Mouse (Mus musculus) embryonic facial prominence, embryonic 12.5 days (tissue): Measurements from ENCODE around the gene Nmnat2. TPM values are rescaled to one million over a fixed set of nuclear protein-coding genes. Genes with fewer than 3 reads are reported as not detected.

Source experiments
- ATAC-seq: fragments of 200-750 bp; cut with Nextera tagmentation; 2 replicates; pipeline ENCODE4 v1.8.0; 2017; ENCODE audit not compliant: insufficient number of reproducible peaks, insufficient read depth, low FRiP score, low TSS enrichment
- H3K27ac ChIP-seq: fragments of 300-500 bp; sonication (generic); 2 replicates; pipeline ENCODE4 v1.5.1; 2016; ENCODE audit warnings: mild to moderate bottlenecking
- H3K27me3 ChIP-seq: fragments of 300-500 bp; sonication (generic); 2 replicates; pipeline ENCODE4 v1.6.1; 2016; ENCODE audit warnings: mild to moderate bottlenecking, moderate library complexity
- H3K36me3 ChIP-seq: fragments of 300-500 bp; sonication (generic); 2 replicates; pipeline ENCODE4 v1.6.1; 2016; ENCODE audit warnings: mild to moderate bottlenecking
- H3K4me1 ChIP-seq: fragments of 300-500 bp; sonication (generic); 2 replicates; pipeline ENCODE4 v1.6.1; 2016
- H3K4me2 ChIP-seq: fragments of 300-500 bp; sonication (generic); replicated peaks from 2 replicates; pipeline ENCODE4 v1.6.1; 2016; ENCODE audit warnings: mild to moderate bottlenecking, moderate library complexity
- H3K4me3 ChIP-seq: fragments of 300-500 bp; sonication (generic); 2 replicates; pipeline ENCODE4 v1.5.1; 2016; ENCODE audit warnings: mild to moderate bottlenecking
- H3K9ac ChIP-seq: fragments of 300-500 bp; sonication (generic); 2 replicates; pipeline ENCODE4 v1.6.1; 2016; ENCODE audit warnings: mild to moderate bottlenecking, moderate library complexity
- H3K9me3 ChIP-seq: fragments of 300-500 bp; sonication (generic); 2 replicates; pipeline ENCODE4 v1.6.1; 2016; ENCODE audit warnings: mild to moderate bottlenecking, moderate library complexity
- WGBS: fragments of 180-500 bp; shearing (Covaris S2); methylation state at CpG from one replicate; pipeline ENCODE4 v1.1.7; 2016; 5-methylcytosine and 5-hydroxymethylcytosine counted together
- polyA plus RNA-seq: library from polyadenylated mRNA; unstranded; fragments of >200 nt; fragmentation: Nextera tagmentation; extraction: Ambion mirVana; gene quantifications from 2 replicates; pipeline ENCODE4 v1.2.1, GENCODE M21; 2016

Gene Nmnat2
- polyA plus RNA-seq, result 4.3 and 5.4 TPM in 2 replicates

DNA sequence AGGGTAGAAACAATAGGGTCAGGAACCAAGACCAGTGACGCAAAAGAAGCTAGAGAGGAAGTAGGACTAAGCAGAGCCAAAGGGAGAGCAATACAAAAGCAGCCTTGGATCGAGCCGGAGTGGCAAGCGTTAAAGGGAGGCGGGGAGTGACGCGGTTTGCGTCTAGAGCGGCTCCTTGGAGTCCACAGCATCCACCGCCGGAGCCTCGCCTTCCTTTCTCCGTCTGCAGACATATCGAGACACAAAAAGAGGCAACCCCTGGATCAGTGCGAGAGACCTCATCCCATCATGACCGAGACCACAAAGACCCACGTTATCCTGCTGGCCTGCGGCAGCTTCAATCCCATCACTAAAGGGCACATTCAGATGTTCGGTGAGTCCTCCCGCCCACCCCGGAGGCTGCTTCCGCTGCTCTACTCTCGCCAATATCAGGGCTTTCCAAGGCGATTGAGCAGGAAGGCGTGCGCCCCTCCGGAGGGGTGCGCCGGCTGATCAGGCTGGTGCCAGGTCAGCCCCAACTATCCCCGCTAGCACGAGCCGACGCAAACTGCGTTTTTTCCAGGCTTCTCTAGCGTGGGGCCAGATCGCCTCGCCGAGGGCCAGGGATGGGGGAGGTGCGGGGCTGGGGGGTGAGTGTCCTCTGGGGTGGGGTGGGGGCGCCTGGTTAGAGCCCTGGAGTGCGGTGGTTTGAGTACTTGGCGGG lies at the start of gene Nmnat2:
Gene Nmnat2 (plus strand): TSS at position 173 of the 703 bp plus-strand sequence.
- Histone ChIP-seq H3K36me3 (no peaks in the 10 kb centered on the region), H3K27me3 (peaks cover 46% of the 10 kb centered on the region), H3K9me3 (no peaks in the 10 kb centered on the region), H3K27ac (no peak within 1 kb of the TSS), H3K4me1 (peaks cover 17% of the 10 kb centered on the region), H3K4me3 (peak within 1 kb of the TSS; percentile 43), H3K9ac (0 out of 2 replicates have a peak within 1 kb of the TSS, but pooled peaks have one; percentile 17), H3K4me2 (peak within 1 kb of the TSS; percentile 74)
- ATAC-seq, result peak; percentile 60; the same call in 1 of the 2 replicates
- under 1% methylated on average over 42 of the region's 42 CpGs for WGBS

- Histone ChIP-seq H3K9ac (no peak overlapping the region), H3K4me3 (no peak overlapping the region)
- 79% methylated on average over 6 of the region's 6 CpGs for whole genome bisulfite sequencing
Observed at GRCm38 (mm10) chr1:152913483-152914460, 41.0 kb upstream of the Nmnat2 start.

DNA sequence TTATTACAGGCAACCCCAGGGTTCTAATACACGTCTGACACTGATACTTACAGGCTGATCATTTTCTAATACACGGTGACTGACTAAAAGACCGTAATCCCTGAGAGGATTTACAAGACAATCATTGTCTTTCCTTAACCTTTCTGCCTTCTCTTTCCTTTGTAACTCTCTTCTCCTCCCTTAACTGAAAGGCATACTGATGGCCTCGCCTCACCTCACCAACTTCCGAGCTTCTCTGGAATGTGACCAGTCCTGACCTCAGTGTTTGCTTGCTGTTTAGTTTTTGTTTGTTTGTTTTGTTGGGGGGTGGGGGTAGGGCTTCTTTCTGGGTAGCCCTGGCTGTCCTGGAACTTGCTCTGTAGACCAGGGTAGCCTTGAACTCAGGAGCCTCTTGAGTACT lies 39.0 kb upstream of the Nmnat2 start:
- no peak overlapping the region for H3K27ac ChIP-seq
- no peaks in the 10 kb centered on the region for H3K4me1 ChIP-seq
- H3K36me3 ChIP-seq, result no peaks in the 10 kb centered on the region
- no peak overlapping the region for H3K9ac ChIP-seq
- no peaks in the 10 kb centered on the region for H3K27me3 ChIP-seq
- no peak for ATAC-seq
- no peaks in the 10 kb centered on the region for H3K9me3 ChIP-seq
- no peak overlapping the region for H3K4me2 ChIP-seq
- H3K4me3 ChIP-seq, result no peak overlapping the region
- 18% methylated on average over 5 of the region's 5 CpGs for WGBS

More at GRCm38 (mm10) chr1:152913483-152914460, 41.0 kb upstream of the Nmnat2 start:
- no peaks in the 10 kb centered on the region for H3K27me3 ChIP-seq
- no peaks in the 10 kb centered on the region for H3K9me3 ChIP-seq
- ATAC-seq, result no peak
- H3K4me2 ChIP-seq, result no peak overlapping the region
- no peak overlapping the region for H3K27ac ChIP-seq
- no peaks in the 10 kb centered on the region for H3K4me1 ChIP-seq
- H3K36me3 ChIP-seq, result no peaks in the 10 kb centered on the region

DNA sequence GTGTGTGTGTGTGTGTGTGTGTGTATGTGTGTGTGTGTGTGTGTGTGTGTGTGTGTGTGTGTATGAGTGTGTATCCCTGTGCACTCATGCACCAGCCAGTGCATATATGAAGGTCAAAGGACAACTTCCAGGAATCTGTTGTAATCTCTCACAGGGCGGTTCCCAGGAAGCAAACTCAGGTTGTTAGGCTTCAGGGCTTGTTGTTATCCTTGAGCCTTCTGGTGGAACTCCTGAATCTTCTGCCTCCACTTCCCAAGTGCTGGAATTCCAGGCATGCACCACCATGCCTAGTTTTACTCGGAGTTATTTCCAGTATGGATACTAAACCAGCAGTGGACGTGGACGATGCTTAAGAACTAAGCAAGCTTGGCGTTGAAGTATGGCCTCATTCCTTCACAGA lies 37.9 kb upstream of the Nmnat2 start:
- H3K4me3 ChIP-seq, result no peak overlapping the region
- WGBS, result 88% methylated on average over 5 of the region's 5 CpGs

GRCm38 (mm10) chr1:152917626-152918025 lies 37.2 kb upstream of the Nmnat2 start:
- Histone ChIP-seq H3K9ac (no peak overlapping the region), H3K4me3 (no peak overlapping the region), H3K27ac (no peak overlapping the region), H3K4me1 (no peaks in the 10 kb centered on the region), H3K27me3 (no peaks in the 10 kb centered on the region), H3K36me3 (no peaks in the 10 kb centered on the region), H3K4me2 (no peak overlapping the region), H3K9me3 (no peaks in the 10 kb centered on the region)
- 68% methylated on average over 4 of the region's 4 CpGs for WGBS
- no peak for ATAC-seq

More for the DNA sequence above, 37.9 kb upstream of the Nmnat2 start:
- H3K4me2 ChIP-seq, result no peak overlapping the region
- H3K4me1 ChIP-seq, result no peaks in the 10 kb centered on the region
- H3K27ac ChIP-seq, result no peak overlapping the region
- H3K27me3 ChIP-seq, result no peaks in the 10 kb centered on the region
- H3K9me3 ChIP-seq, result no peaks in the 10 kb centered on the region
- H3K36me3 ChIP-seq, result no peaks in the 10 kb centered on the region
- ATAC-seq, result no peak
- H3K9ac ChIP-seq, result no peak overlapping the region

GRCm38 (mm10) chr1:152921786-152922185 lies 33.0 kb upstream of the Nmnat2 start:
- no peak overlapping the region for H3K27ac ChIP-seq
- ATAC-seq, result no peak
- no peak overlapping the region for H3K4me3 ChIP-seq
- H3K27me3 ChIP-seq, result no peaks in the 10 kb centered on the region
- no peaks in the 10 kb centered on the region for H3K4me1 ChIP-seq
- WGBS, result 84% methylated on average over 3 of the region's 3 CpGs
- H3K9ac ChIP-seq, result no peak overlapping the region
- no peaks in the 10 kb centered on the region for H3K36me3 ChIP-seq
- H3K9me3 ChIP-seq, result no peaks in the 10 kb centered on the region
- no peak overlapping the region for H3K4me2 ChIP-seq

DNA sequence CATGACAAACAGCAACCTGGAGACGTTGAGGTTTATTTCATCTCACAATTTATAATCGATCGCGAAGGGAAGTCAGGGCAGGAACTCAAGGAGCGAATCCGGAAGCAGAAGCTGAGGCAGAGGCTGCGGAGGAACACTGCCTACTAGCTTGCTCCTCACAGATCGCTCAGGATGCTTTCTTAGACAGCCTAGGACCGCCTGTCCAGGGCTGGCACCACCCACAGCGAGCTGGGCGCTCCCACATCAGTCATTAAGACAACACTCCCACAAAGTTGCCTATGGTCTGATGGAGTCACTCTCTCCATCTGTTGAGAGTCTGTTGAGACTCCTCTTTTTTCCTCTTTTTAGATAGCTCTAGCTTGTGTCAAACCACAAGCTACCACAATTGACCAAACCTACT lies 20.8 kb upstream of the Nmnat2 start:
- ATAC-seq, result no peak
- Histone ChIP-seq H3K27me3 (no peaks in the 10 kb centered on the region), H3K9me3 (no peaks in the 10 kb centered on the region), H3K4me1 (0 out of 2 replicates have a peak, but pooled peaks cover 4% of the 10 kb centered on the region), H3K36me3 (no peaks in the 10 kb centered on the region), H3K27ac (no peak overlapping the region), H3K4me2 (0 out of 2 replicates have a peak overlapping the region, but pooled peaks have one; percentile 12), H3K4me3 (no peak overlapping the region), H3K9ac (no peak overlapping the region)
- WGBS, result 61% methylated on average over 11 of the region's 11 CpGs

DNA sequence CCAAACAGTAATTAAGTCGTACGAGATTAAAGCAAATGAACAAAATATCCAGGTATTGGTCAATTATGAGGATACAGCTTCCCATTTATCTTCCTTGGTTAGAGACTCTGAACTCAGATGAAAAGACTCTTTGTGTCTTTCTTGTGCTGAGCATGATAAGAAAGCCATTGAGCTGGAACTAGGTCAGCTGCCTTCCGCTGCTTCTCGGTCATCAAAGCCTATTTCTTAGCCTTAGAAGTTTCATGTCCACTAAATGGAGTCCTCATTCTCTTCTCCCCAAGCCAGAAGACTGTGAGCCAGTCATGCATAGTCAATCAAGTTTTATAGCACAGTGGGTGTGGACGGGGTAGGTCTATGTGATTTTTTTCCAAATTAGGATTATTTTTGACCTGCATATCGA lies 19.3 kb upstream of the Nmnat2 start:
- Histone ChIP-seq H3K4me3 (no peak overlapping the region), H3K27ac (no peak overlapping the region), H3K4me2 (no peak overlapping the region), H3K4me1 (0 out of 2 replicates have a peak, but pooled peaks cover 4% of the 10 kb centered on the region), H3K36me3 (no peaks in the 10 kb centered on the region), H3K9ac (no peak overlapping the region), H3K9me3 (no peaks in the 10 kb centered on the region), H3K27me3 (no peaks in the 10 kb centered on the region)
- no peak for ATAC-seq
- 62% methylated on average over 6 of the region's 6 CpGs for WGBS

GRCm38 (mm10) chr1:152936365-152936764 lies 18.4 kb upstream of the Nmnat2 start:
- Histone ChIP-seq H3K36me3 (no peaks in the 10 kb centered on the region), H3K4me1 (0 out of 2 replicates have a peak, but pooled peaks cover 4% of the 10 kb centered on the region), H3K9me3 (no peaks in the 10 kb centered on the region), H3K27ac (no peak overlapping the region), H3K4me3 (no peak overlapping the region), H3K4me2 (no peak overlapping the region), H3K9ac (no peak overlapping the region), H3K27me3 (no peaks in the 10 kb centered on the region)
- WGBS, result 69% methylated on average over 5 of the region's 5 CpGs
- ATAC-seq, result no peak

DNA sequence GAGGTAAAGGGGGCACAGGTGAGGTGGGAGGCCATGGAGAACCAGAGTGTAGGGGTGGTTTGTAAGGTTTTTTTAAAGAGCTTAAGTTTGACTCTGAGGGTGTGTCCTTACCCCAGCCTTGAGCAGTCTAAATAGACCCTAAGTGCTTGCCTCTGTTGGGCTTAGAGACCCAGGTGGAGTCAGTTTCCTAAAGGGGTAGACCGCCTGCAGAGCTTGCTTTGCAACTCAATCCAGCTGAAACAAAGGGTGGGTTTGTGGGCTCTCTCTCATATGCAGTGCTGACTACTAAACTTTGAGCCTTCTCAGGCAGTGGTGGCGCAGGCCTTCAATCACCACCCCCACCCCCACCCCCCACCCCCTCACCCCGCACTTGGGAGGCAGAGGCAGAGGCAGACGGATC lies 11.8 kb upstream of the Nmnat2 start:
- H3K4me1 ChIP-seq, result no peaks in the 10 kb centered on the region
- WGBS, result 33% methylated on average over 4 of the region's 4 CpGs
- H3K27ac ChIP-seq, result no peak overlapping the region
- ATAC-seq, result no peak
- H3K4me3 ChIP-seq, result no peak overlapping the region
- H3K4me2 ChIP-seq, result no peak overlapping the region
- no peaks in the 10 kb centered on the region for H3K36me3 ChIP-seq
- H3K9me3 ChIP-seq, result no peaks in the 10 kb centered on the region
- H3K9ac ChIP-seq, result no peak overlapping the region
- H3K27me3 ChIP-seq, result no peaks in the 10 kb centered on the region

GRCm38 (mm10) chr1:152954167-152954566 lies 626 bp upstream of the Nmnat2 start:
- Histone ChIP-seq H3K9me3 (no peaks in the 10 kb centered on the region), H3K4me3 (no peak overlapping the region), H3K27me3 (peaks cover 46% of the 10 kb centered on the region), H3K9ac (no peak overlapping the region), H3K4me2 (no peak overlapping the region), H3K36me3 (no peaks in the 10 kb centered on the region), H3K27ac (no peak overlapping the region), H3K4me1 (peaks cover 17% of the 10 kb centered on the region)
- no peak for ATAC-seq
- 70% methylated on average over 5 of the region's 5 CpGs for WGBS
